Mouse (Mus musculus) heart, embryonic 12.5 days (tissue): ENCODE data around the gene Disc1. TPM values are rescaled to one million over a fixed set of nuclear protein-coding genes. Genes with fewer than 3 reads are reported as not detected.

ENCODE experiments used
- ATAC-seq: fragments of 200-750 bp; cut with Nextera tagmentation; 2 replicates; pipeline ENCODE4 v1.8.0; 2017; ENCODE audit warnings: moderate TSS enrichment, moderate library complexity; ENCODE audit not compliant: insufficient number of reproducible peaks, low FRiP score
- H3K27ac ChIP-seq: fragments of 300-500 bp; sonication (generic); 2 replicates; pipeline ENCODE4 v1.5.1; 2016; ENCODE audit warnings: mild to moderate bottlenecking, moderate library complexity; ENCODE audit not compliant: poor library complexity, severe bottlenecking
- H3K27me3 ChIP-seq: fragments of 300-500 bp; sonication (generic); replicated peaks from 2 replicates; pipeline ENCODE4 v1.6.1; 2016; ENCODE audit warnings: mild to moderate bottlenecking, moderate library complexity
- H3K36me3 ChIP-seq: fragments of 300-500 bp; sonication (generic); 2 replicates; pipeline ENCODE4 v1.6.1; 2016; ENCODE audit warnings: mild to moderate bottlenecking, moderate library complexity
- H3K4me1 ChIP-seq: fragments of 300-500 bp; sonication (generic); replicated peaks from 2 replicates; pipeline ENCODE4 v1.6.1; 2016; ENCODE audit warnings: mild to moderate bottlenecking
- H3K4me2 ChIP-seq: fragments of 300-500 bp; sonication (generic); 2 replicates; pipeline ENCODE4 v1.6.1; 2016; ENCODE audit warnings: mild to moderate bottlenecking, moderate library complexity
- H3K4me3 ChIP-seq: fragments of 300-500 bp; sonication (generic); 2 replicates; pipeline ENCODE4 v1.5.1; 2016; ENCODE audit warnings: mild to moderate bottlenecking
- H3K9ac ChIP-seq: fragments of 300-500 bp; sonication (generic); 2 replicates; pipeline ENCODE4 v1.6.1; 2016; ENCODE audit warnings: mild to moderate bottlenecking, moderate library complexity
- H3K9me3 ChIP-seq: fragments of 300-500 bp; sonication (generic); replicated peaks from 2 replicates; pipeline ENCODE4 v1.6.1; 2016; ENCODE audit warnings: mild to moderate bottlenecking, moderate library complexity
- WGBS: fragments of 180-500 bp; shearing (Covaris S2); methylation state at CpG from one replicate; pipeline ENCODE4 v1.1.7; 2016; 5-methylcytosine and 5-hydroxymethylcytosine counted together
- polyA plus RNA-seq: library from polyadenylated mRNA; unstranded; fragments of >200 nt; fragmentation: Nextera tagmentation; extraction: Ambion mirVana; gene quantifications from 2 replicates; pipeline ENCODE4 v1.2.1, GENCODE M21; 2016

Disc1 gene
- polyA plus RNA-seq, 1 experiment from 2014 or later, result 2.3 TPM

GRCm38 (mm10) chr8:125041496-125041895, 12.5 kb upstream of the Disc1 start:
- H3K9me3 ChIP-seq, result no peaks in the 10 kb centered on the region
- H3K27ac ChIP-seq, result no peak overlapping the region
- no peak overlapping the region for H3K9ac ChIP-seq
- no peak overlapping the region for H3K4me2 ChIP-seq
- H3K4me3 ChIP-seq, result no peak overlapping the region
- ATAC-seq, result no peak
- WGBS, result 55% methylated on average over 2 of the region's 2 CpGs
- peaks cover 31% of the 10 kb centered on the region for H3K36me3 ChIP-seq
- peaks cover 16% of the 10 kb centered on the region for H3K4me1 ChIP-seq
- no peaks in the 10 kb centered on the region for H3K27me3 ChIP-seq

- 86% methylated on average over 7 of the region's 7 CpGs for WGBS
- no peak overlapping the region for H3K4me3 ChIP-seq
- no peak overlapping the region for H3K27ac ChIP-seq
- no peak overlapping the region for H3K4me2 ChIP-seq
- H3K4me1 ChIP-seq, result peaks cover 10% of the 10 kb centered on the region; the same call in 1 of the 2 replicates
- H3K9ac ChIP-seq, result no peak overlapping the region
- no peaks in the 10 kb centered on the region for H3K27me3 ChIP-seq
- no peak for ATAC-seq
- no peaks in the 10 kb centered on the region for H3K9me3 ChIP-seq
- peaks cover 22% of the 10 kb centered on the region for H3K36me3 ChIP-seq
Measured at GRCm38 (mm10) chr8:125043394-125043793, 10.6 kb upstream of the Disc1 start.

- no peak overlapping the region for H3K4me3 ChIP-seq
- ATAC-seq, result no peak
- H3K27me3 ChIP-seq, result no peaks in the 10 kb centered on the region
- H3K4me1 ChIP-seq, result peaks cover 15% of the 10 kb centered on the region
- H3K4me2 ChIP-seq, result no peak overlapping the region
- H3K9ac ChIP-seq, result no peak overlapping the region
- H3K36me3 ChIP-seq, result peaks cover 18% of the 10 kb centered on the region
- WGBS, result 34% methylated on average over 9 of the region's 9 CpGs
- H3K9me3 ChIP-seq, result no peaks in the 10 kb centered on the region
- H3K27ac ChIP-seq, result no peak overlapping the region
Measured at GRCm38 (mm10) chr8:125043935-125044334, 10.1 kb upstream of the Disc1 start.

GRCm38 (mm10) chr8:125045760-125046159, 8.2 kb upstream of the Disc1 start:
- Histone ChIP-seq H3K27me3 (no peaks in the 10 kb centered on the region), H3K9me3 (no peaks in the 10 kb centered on the region), H3K4me1 (peaks cover 14% of the 10 kb centered on the region), H3K4me2 (no peak overlapping the region), H3K9ac (no peak overlapping the region), H3K36me3 (peaks cover under 1% of the 10 kb centered on the region; the same call in 1 of the 2 replicates), H3K27ac (no peak overlapping the region), H3K4me3 (no peak overlapping the region)
- no peak for ATAC-seq
- WGBS, result 90% methylated on average over 1 of the region's 1 CpGs

GRCm38 (mm10) chr8:125049051-125049750, 4.8 kb upstream of the Disc1 start:
- H3K4me2 ChIP-seq, result no peak overlapping the region
- no peaks in the 10 kb centered on the region for H3K9me3 ChIP-seq
- H3K9ac ChIP-seq, result 0 out of 2 replicates have a peak overlapping the region, but pooled peaks have one; percentile 10
- H3K4me3 ChIP-seq, result no peak overlapping the region
- WGBS, result 55% methylated on average over 5 of the region's 5 CpGs
- H3K27me3 ChIP-seq, result 0 out of 2 replicates have a peak, but pooled peaks cover 6% of the 10 kb centered on the region
- no peak overlapping the region for H3K27ac ChIP-seq
- H3K36me3 ChIP-seq, result no peaks in the 10 kb centered on the region
- ATAC-seq, result no peak
- peaks cover 14% of the 10 kb centered on the region for H3K4me1 ChIP-seq

GRCm38 (mm10) chr8:125049826-125050225, 4.2 kb upstream of the Disc1 start:
- WGBS, result 77% methylated on average over 6 of the region's 6 CpGs
- H3K9ac ChIP-seq, result no peak overlapping the region
- H3K27ac ChIP-seq, result no peak overlapping the region
- peaks cover 6% of the 10 kb centered on the region; the same call in 1 of the 2 replicates for H3K27me3 ChIP-seq
- H3K36me3 ChIP-seq, result no peaks in the 10 kb centered on the region
- peaks cover 18% of the 10 kb centered on the region for H3K4me1 ChIP-seq
- H3K9me3 ChIP-seq, result no peaks in the 10 kb centered on the region
- no peak overlapping the region for H3K4me3 ChIP-seq
- no peak for ATAC-seq
- H3K4me2 ChIP-seq, result no peak overlapping the region

DNA sequence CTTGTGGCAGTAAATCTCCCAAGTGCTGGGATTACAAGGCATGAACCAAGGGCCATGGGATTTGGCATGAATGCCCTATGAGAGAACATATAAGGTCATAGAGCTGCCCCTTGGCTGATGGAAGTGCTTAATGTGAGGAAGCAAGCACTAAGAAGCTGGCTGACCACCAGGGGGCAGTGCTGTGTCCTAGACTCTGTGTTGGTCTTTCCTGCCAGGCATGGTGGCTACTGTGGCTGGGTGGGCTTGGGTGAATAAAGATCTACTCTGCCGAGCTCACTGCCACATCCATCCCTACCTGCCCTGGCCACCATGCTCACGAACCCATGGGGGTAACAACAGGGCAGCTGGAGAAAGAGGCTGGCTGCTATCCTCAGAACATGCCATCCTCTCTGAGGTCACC, 2.0 kb upstream of the Disc1 start:
- 44% methylated on average over 2 of the region's 2 CpGs for WGBS

GRCm38 (mm10) chr8:125054436-125054810, 428 bp downstream of the Disc1 start:
- under 1% methylated on average over 38 of the region's 38 CpGs for WGBS
- Histone ChIP-seq H3K27me3 (peaks cover 13% of the 10 kb centered on the region), H3K9me3 (no peaks in the 10 kb centered on the region), H3K9ac (peak overlapping the region; percentile 94), H3K36me3 (no peaks in the 10 kb centered on the region), H3K4me2 (peak overlapping the region; percentile 95), H3K4me1 (peaks cover 13% of the 10 kb centered on the region; the same call in 1 of the 2 replicates), H3K27ac (peak overlapping the region; percentile 54; the same call in 1 of the 2 replicates), H3K4me3 (peak overlapping the region; percentile 81)
- ATAC-seq, result peak; percentile 57; the same call in 1 of the 2 replicates

More for the DNA sequence above, 2.0 kb upstream of the Disc1 start:
- H3K27ac ChIP-seq, result no peak overlapping the region
- H3K36me3 ChIP-seq, result no peaks in the 10 kb centered on the region
- peaks cover 13% of the 10 kb centered on the region for H3K27me3 ChIP-seq
- H3K4me2 ChIP-seq, result no peak overlapping the region
- no peaks in the 10 kb centered on the region for H3K9me3 ChIP-seq
- no peak overlapping the region for H3K9ac ChIP-seq
- ATAC-seq, result no peak
- H3K4me1 ChIP-seq, result peaks cover 20% of the 10 kb centered on the region
- H3K4me3 ChIP-seq, result no peak overlapping the region

- no peaks in the 10 kb centered on the region for H3K36me3 ChIP-seq
- no peak overlapping the region for H3K27ac ChIP-seq
- H3K9me3 ChIP-seq, result no peaks in the 10 kb centered on the region
- ATAC-seq, result no peak
- no peak overlapping the region for H3K9ac ChIP-seq
- H3K4me3 ChIP-seq, result no peak overlapping the region
- WGBS, result 80% methylated on average over 8 of the region's 8 CpGs
- H3K27me3 ChIP-seq, result no peaks in the 10 kb centered on the region
- no peaks in the 10 kb centered on the region for H3K4me1 ChIP-seq
- no peak overlapping the region for H3K4me2 ChIP-seq
Measured at GRCm38 (mm10) chr8:125060904-125061303, 6.9 kb downstream of the Disc1 start.

GRCm38 (mm10) chr8:125065596-125065995, 11.6 kb downstream of the Disc1 start:
- ATAC-seq, result no peak
- no peaks in the 10 kb centered on the region; the same call in 1 of the 2 replicates for H3K9me3 ChIP-seq

GRCm38 (mm10) chr8:125066913-125067595, 13.1 kb downstream of the Disc1 start:
- Histone ChIP-seq H3K27me3 (no peaks in the 10 kb centered on the region), H3K9me3 (no peaks in the 10 kb centered on the region; the same call in 1 of the 2 replicates), H3K4me2 (peak overlapping the region; percentile 43), H3K4me3 (no peak overlapping the region), H3K36me3 (no peaks in the 10 kb centered on the region), H3K27ac (peak overlapping the region; percentile 69), H3K9ac (no peak overlapping the region), H3K4me1 (peaks cover 17% of the 10 kb centered on the region; the same call in 1 of the 2 replicates)
- 31% methylated on average over 12 of the region's 12 CpGs for WGBS
- peak; percentile 46; the same call in 1 of the 2 replicates for ATAC-seq

More at GRCm38 (mm10) chr8:125065596-125065995, 11.6 kb downstream of the Disc1 start:
- Histone ChIP-seq H3K27ac (no peak overlapping the region), H3K27me3 (no peaks in the 10 kb centered on the region), H3K4me1 (peaks cover 17% of the 10 kb centered on the region; the same call in 1 of the 2 replicates), H3K9ac (no peak overlapping the region), H3K4me3 (no peak overlapping the region), H3K36me3 (no peaks in the 10 kb centered on the region), H3K4me2 (no peak overlapping the region)
- 47% methylated on average over 6 of the region's 6 CpGs for WGBS
